Mouse (Mus musculus): ENCODE results near the gene Amz1.

GRCm38 (mm10) chr5:140702618-140703175, 21.2 kb upstream of the Amz1 start:
- no peak for TF ChIP-seq EP300 (IDR thresholded peaks at IDR 0.05)
- no peak for TF ChIP-seq CTCF (IDR thresholded peaks at IDR 0.05)

All from lung, postnatal 0 days (tissue).